Mouse (Mus musculus) liver, postnatal 0 days (tissue): Measurements from ENCODE around the gene Robo2.

Experiments
- CTCF ChIP-seq: sonication (generic); IDR thresholded peaks from 2 replicates; pipeline ENCODE4 v1.5.1; 2016; ENCODE audit warnings: antibody characterized with exemption, low read depth
- EP300 ChIP-seq: IDR thresholded peaks from 2 replicates; pipeline ENCODE4 v1.6.1; 2016; ENCODE audit warnings: antibody characterized with exemption, low read depth, mild to moderate bottlenecking

- TF ChIP-seq CTCF, result no peak
- no peak for TF ChIP-seq EP300
Observed at GRCm38 (mm10) chr16:74241534-74241933, 170.1 kb downstream of the Robo2 start.
